ENCODE assay signal across 25 mouse cellular contexts in the genomic region with DNA sequence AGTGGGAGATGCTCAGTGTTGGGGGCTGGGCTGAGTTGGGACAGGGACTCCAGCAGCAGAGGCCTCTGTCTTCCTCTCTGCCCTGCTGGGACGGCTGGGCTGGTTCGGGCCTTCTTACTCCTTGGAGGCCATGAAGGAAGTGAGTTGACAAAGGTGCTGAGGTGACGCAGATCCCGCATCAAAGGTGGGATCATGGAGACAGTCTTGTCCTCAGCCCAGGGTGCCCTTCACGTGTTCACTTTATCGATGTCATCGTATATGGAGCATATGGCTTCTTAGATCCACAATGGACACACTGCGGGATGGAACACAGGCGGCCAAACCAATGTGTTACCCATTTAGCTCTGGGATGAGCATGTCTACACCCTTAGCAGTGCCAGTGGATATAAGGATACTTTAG.
"Had no signal": no experiment of that assay in that cellular context is flagged by ENCODE, and none has a peak within 500 bp of the region (broad histone marks: within the 10 kb centered on the region; RNA-seq: fewer than 3 reads in every experiment).

No protein-coding gene starts in this region.

- H3K4me1 ChIP-seq: heart, embryonic 13.5 days; heart, embryonic 15.5 days; hindbrain, embryonic 13.5 days; hindbrain, embryonic 15.5 days; intestine, embryonic 15.5 days; kidney, embryonic 15.5 days; limb, embryonic 13.5 days; limb, embryonic 15.5 days had no signal

- H3K4me3 ChIP-seq: heart, embryonic 13.5 days; heart, embryonic 15.5 days; hindbrain, embryonic 13.5 days; hindbrain, embryonic 15.5 days; intestine, embryonic 15.5 days; kidney, embryonic 15.5 days; limb, embryonic 13.5 days; limb, embryonic 15.5 days had no signal

- DNase-seq: gastrocnemius, postnatal 14 days; gastrocnemius, postnatal 36 days; heart, adult 18-20 months; heart, postnatal 14 days; heart, postnatal 36 days; kidney, adult 11 months; kidney, adult 2 months; kidney, adult 9 months; kidney, postnatal 14 days; kidney, postnatal 36 days; layer of hippocampus, adult 9-11 months; layer of hippocampus, postnatal 36 days; left cerebral cortex, postnatal 4 days had no signal

- H3K4me2 ChIP-seq: heart, embryonic 11.5 days; heart, embryonic 13.5 days; heart, embryonic 15.5 days; hindbrain, embryonic 13.5 days; hindbrain, embryonic 15.5 days; intestine, embryonic 15.5 days; kidney, embryonic 15.5 days; limb, embryonic 13.5 days; limb, embryonic 15.5 days had no signal

- H3K9me3 ChIP-seq: heart, embryonic 13.5 days; heart, embryonic 15.5 days; hindbrain, embryonic 13.5 days; hindbrain, embryonic 15.5 days; intestine, embryonic 15.5 days; kidney, embryonic 15.5 days; limb, embryonic 13.5 days; limb, embryonic 15.5 days had no signal

- H3K9ac ChIP-seq: heart, embryonic 13.5 days; heart, embryonic 15.5 days; hindbrain, embryonic 13.5 days; hindbrain, embryonic 15.5 days; intestine, embryonic 15.5 days; kidney, embryonic 15.5 days; limb, embryonic 13.5 days; limb, embryonic 15.5 days; liver, embryonic 14.5 days had no signal

- ATAC-seq: hindbrain, postnatal 0 days; intestine, embryonic 15.5 days had no signal

- H3K27me3 ChIP-seq: heart, embryonic 13.5 days; heart, embryonic 15.5 days; hindbrain, embryonic 13.5 days; hindbrain, embryonic 15.5 days; intestine, embryonic 15.5 days; kidney, embryonic 15.5 days; limb, embryonic 13.5 days; limb, embryonic 15.5 days had no signal

- H3K27ac ChIP-seq: heart, embryonic 13.5 days; heart, embryonic 15.5 days; hindbrain, embryonic 13.5 days; hindbrain, embryonic 15.5 days; hindbrain, postnatal 0 days; intestine, embryonic 15.5 days; kidney, embryonic 15.5 days; kidney, postnatal 0 days; limb, embryonic 13.5 days; limb, embryonic 15.5 days; liver, embryonic 14.5 days had no signal
